Mouse (Mus musculus) Patski (cell line): ENCODE measurements at regions not wholly inside any gene's neighbourhood (a gene's known extent, or its start where the extent isn't known, plus 50 kb on each side); places are given as distances from the start of the nearest gene placed in this dataset.

Source experiments
- ATAC-seq: fragments of 100-300 bp; one replicate; pipeline ENCODE4 v1.8.0; 2021
- CTCF ChIA-PET: fragments of 350-600 bp; sonication (Branson Sonifier 250); formaldehyde crosslinking; loops from one replicate; lab custom pipeline; 2022; ENCODE audit warnings: inconsistent platforms; lab: Charles Lee
- POLR2A ChIA-PET: fragments of 350-600 bp; sonication (Branson Sonifier 250); formaldehyde crosslinking; loops from one replicate; lab custom pipeline; 2022; ENCODE audit warnings: antibody characterized with exemption, inconsistent platforms; lab: Charles Lee
- DNase-seq: peaks from one replicate; pipeline ENCODE4 v3.0.0-alpha.2; 2011; ENCODE audit warnings: low read depth, low spot score
- H3K27me3 ChIP-seq: fragments of 371-371 bp; one replicate; pipeline ENCODE4 v1.5.1; 2021
- CTCF ChIP-seq: fragments of 100-300 bp; IDR thresholded peaks from one replicate; pipeline ENCODE4 v1.5.1; 2021
- in situ Hi-C: fragments of 300-500 bp; cut with MboI; formaldehyde crosslinking; loops from 3 replicates; pipeline ENCODE4 v1.11.1; 2018; ENCODE audit warnings: low pct_unique_long_range_greater_than_20kb, mixed read lengths

- in situ Hi-C loops = no loop called here
- TF ChIP-seq CTCF = no peak
- ATAC-seq (no peak), DNase-seq (no peak)
- ChIA-PET CTCF (no interaction called here), POLR2A (no interaction called here)
- H3K27me3 ChIP-seq = no peaks in the 10 kb centered on the region
Observed at GRCm38 (mm10) chr7:77857979-77858378, 879.8 kb downstream of the Ntrk3 start.

- peaks cover 3% of the 10 kb centered on the region for H3K27me3 ChIP-seq
- POLR2A ChIA-PET = no interaction called here
- ATAC-seq = no peak
- CTCF ChIA-PET = interaction anchor here (1.2 to 1.5 kb wide), 4 partner anchors 8 to 28 kb away, joined by 3 to 4 read pairs (median 4); no protein-coding TSS in a partner anchor
- in situ Hi-C loops = no loop called here
- no peak for DNase-seq
- no peak for TF ChIP-seq CTCF
Observed at GRCm38 (mm10) chr7:77855653-77856239, 882.1 kb downstream of the Ntrk3 start.

- no peak for TF ChIP-seq CTCF
- no peak for DNase-seq
- ChIA-PET POLR2A (no interaction called here), CTCF (interaction anchor here (1.2 to 1.4 kb wide), 3 partner anchors 9 to 14 kb away, joined by 3 to 4 read pairs (median 4); no protein-coding TSS in a partner anchor)
- ATAC-seq = no peak
- in situ Hi-C loops = no loop called here
- peaks cover 5% of the 10 kb centered on the region for H3K27me3 ChIP-seq
Observed at GRCm38 (mm10) chr7:77855077-77855476, 882.7 kb downstream of the Ntrk3 start.

- no peak for TF ChIP-seq CTCF
- in situ Hi-C loops = no loop called here
- ChIA-PET POLR2A (no interaction called here), CTCF (no interaction called here)
- H3K27me3 ChIP-seq = peaks cover 21% of the 10 kb centered on the region
- DNase-seq = no peak
- no peak for ATAC-seq
Observed at GRCm38 (mm10) chr7:77824261-77824959, 913.4 kb downstream of the Ntrk3 start.

GRCm38 (mm10) chr7:77812052-77812903 lies 925.5 kb downstream of the Ntrk3 start:
- in situ Hi-C loops = no loop called here
- POLR2A ChIA-PET = no interaction called here
- H3K27me3 ChIP-seq = no peaks in the 10 kb centered on the region
- CTCF ChIA-PET = interaction anchor here (1.1 to 1.9 kb wide), 2 partner anchors 8 to 10 kb away, joined by 3 to 4 read pairs; no protein-coding TSS in a partner anchor
- TF ChIP-seq CTCF = no peak
- DNase-seq (no peak), ATAC-seq (no peak)

GRCm38 (mm10) chr7:77786801-77787200 lies 951.0 kb downstream of the Ntrk3 start:
- CTCF ChIA-PET = interaction anchor here (0.9 kb wide), 1 partner anchor 15 kb away, joined by 3 read pairs; no protein-coding TSS in a partner anchor
- H3K27me3 ChIP-seq = no peaks in the 10 kb centered on the region
- POLR2A ChIA-PET = interaction anchor here (0.5 kb wide), 1 partner anchor 13 kb away, joined by 3 read pairs; no protein-coding TSS in a partner anchor
- peak; percentile 73 for DNase-seq
- no peak for TF ChIP-seq CTCF
- ATAC-seq = peak; percentile 94
- in situ Hi-C loops = no loop called here

GRCm38 (mm10) chr7:77771711-77772449 lies 965.9 kb downstream of the Ntrk3 start:
- POLR2A ChIA-PET = no interaction called here
- peak; percentile 41 for DNase-seq
- no peaks in the 10 kb centered on the region for H3K27me3 ChIP-seq
- ATAC-seq = peak; percentile 90
- no peak for TF ChIP-seq CTCF
- CTCF ChIA-PET = interaction anchor here (0.8 kb wide), 1 partner anchor 15 kb away, joined by 3 read pairs; no protein-coding TSS in a partner anchor
- in situ Hi-C loops = no loop called here

GRCm38 (mm10) chr7:77738996-77739765 lies 998.6 kb downstream of the Ntrk3 start:
- no peak for ATAC-seq
- no peak for DNase-seq
- in situ Hi-C loops = no loop called here
- TF ChIP-seq CTCF = no peak
- ChIA-PET CTCF (no interaction called here), POLR2A (no interaction called here)
- H3K27me3 ChIP-seq = no peaks in the 10 kb centered on the region
